Mouse (Mus musculus) embryo, embryonic 10 days (tissue): ENCODE results near the gene Gpr156.
"Not testable (repeated sequence)": the region's sequence is repeated elsewhere in the genome, so short reads cannot be mapped to it uniquely, and the experiment has no call there.

Experiments
- DNase-seq: peaks from one replicate; pipeline ENCODE4 v3.0.0-alpha.2; 2015; ENCODE audit warnings: low spot score

Gpr156 gene

GRCm38 (mm10) chr16:38001766-38002165, 85.5 kb downstream of the Gpr156 start:
- no peak for DNase-seq

GRCm38 (mm10) chr16:38002485-38002884, 86.2 kb downstream of the Gpr156 start:
- DNase-seq: no peak

- DNase-seq: no peak
These were observed 88.3 kb downstream of the Gpr156 start for GRCm38 (mm10) chr16:38004486-38005020.

GRCm38 (mm10) chr16:38005471-38005870, 89.2 kb downstream of the Gpr156 start:
- no peak for DNase-seq

- no peak for DNase-seq
These were observed 92.1 kb downstream of the Gpr156 start for GRCm38 (mm10) chr16:38008371-38008770.

GRCm38 (mm10) chr16:38009041-38009825, 92.9 kb downstream of the Gpr156 start:
- no peak for DNase-seq

GRCm38 (mm10) chr16:38011486-38011885, 95.2 kb downstream of the Gpr156 start:
- DNase-seq: no peak

- DNase-seq: no peak
These were observed 96.1 kb downstream of the Gpr156 start for GRCm38 (mm10) chr16:38012382-38012781.

- DNase-seq: no peak
These were observed 96.6 kb downstream of the Gpr156 start for GRCm38 (mm10) chr16:38012891-38013290.

GRCm38 (mm10) chr16:38014951-38015350, 98.7 kb downstream of the Gpr156 start:
- DNase-seq: no peak

GRCm38 (mm10) chr16:38016928-38017524, 100.7 kb downstream of the Gpr156 start:
- DNase-seq: no peak

- no peak for DNase-seq
These were observed 101.7 kb downstream of the Gpr156 start for GRCm38 (mm10) chr16:38017958-38018376.

GRCm38 (mm10) chr16:38032644-38033043, 116.3 kb downstream of the Gpr156 start:
- DNase-seq: no peak

- DNase-seq: no peak
These were observed 116.8 kb downstream of the Gpr156 start for GRCm38 (mm10) chr16:38033071-38033470.

GRCm38 (mm10) chr16:38038101-38038500, 121.8 kb downstream of the Gpr156 start:
- DNase-seq: not testable (repeated sequence)

- DNase-seq: no peak
These were observed 125.9 kb downstream of the Gpr156 start for GRCm38 (mm10) chr16:38042160-38042559.

- no peak for DNase-seq
These were observed 128.3 kb downstream of the Gpr156 start for GRCm38 (mm10) chr16:38044551-38044950.

- no peak for DNase-seq
These were observed 131.7 kb downstream of the Gpr156 start for GRCm38 (mm10) chr16:38047781-38048558.
